Mouse (Mus musculus) mature B cell (primary cell): Measurements from ENCODE around the gene Msrb3.

Experiments used
- in situ Hi-C: fragments of 300-500 bp; cut with MboI; formaldehyde crosslinking; loops from 2 replicates; pipeline ENCODE4 v1.14.3; 2019

The Msrb3 gene

GRCm38 (mm10) chr10:120898785-120899762 is at the start of gene Msrb3:
Gene Msrb3, minus strand, starts transcription at chr10:120899101.
- in situ Hi-C loops = loop anchor here (10.0 kb wide), 1 partner anchor 76 kb away; the partner anchor contains the start of gene Lemd3

GRCm38 (mm10) chr10:120948461-120948860 is 49.6 kb upstream of the Msrb3 start:
- in situ Hi-C loops = no loop called here

GRCm38 (mm10) chr10:120947842-120948241 is 48.9 kb upstream of the Msrb3 start:
- in situ Hi-C loops = no loop called here

DNA sequence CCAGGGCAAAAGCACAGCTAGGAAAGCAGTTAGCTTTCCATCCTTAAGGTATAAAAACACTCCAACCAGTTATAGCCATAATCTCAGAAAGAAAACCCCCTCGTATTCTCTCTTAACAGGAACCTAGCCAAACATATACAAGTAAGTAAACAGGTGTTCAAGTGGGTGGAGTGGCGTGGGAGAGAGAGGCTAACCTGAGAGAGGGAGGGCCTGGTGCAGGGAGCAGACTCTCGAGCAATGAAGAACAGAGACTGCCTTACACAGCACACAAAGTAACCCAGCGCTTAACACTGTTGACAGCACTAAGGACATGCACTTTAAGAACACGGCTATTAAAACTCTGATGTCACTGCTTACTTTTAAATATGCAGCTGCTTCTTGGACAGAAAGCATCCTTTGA is 47.9 kb upstream of the Msrb3 start:
- in situ Hi-C loops = no loop called here

DNA sequence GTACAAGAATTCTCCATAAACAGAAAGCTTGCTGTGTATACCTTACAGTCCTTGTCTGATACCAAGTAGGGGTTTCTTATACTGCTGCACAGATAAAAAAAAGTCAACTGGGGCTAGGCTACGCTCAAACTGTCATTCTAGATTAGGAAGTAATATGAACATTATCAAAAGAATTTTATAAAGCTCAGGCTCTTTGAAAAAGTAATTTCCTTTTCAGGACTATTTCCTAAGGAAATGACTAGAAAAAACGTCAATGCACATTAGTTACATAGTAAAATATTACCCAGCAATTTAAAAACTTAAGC is 40.0 kb upstream of the Msrb3 start:
- in situ Hi-C loops = no loop called here

- in situ Hi-C loops = no loop called here
These were observed 39.4 kb upstream of the Msrb3 start for GRCm38 (mm10) chr10:120938077-120938903.

- in situ Hi-C loops = no loop called here
These were observed 30.6 kb upstream of the Msrb3 start for GRCm38 (mm10) chr10:120929536-120929935.

DNA sequence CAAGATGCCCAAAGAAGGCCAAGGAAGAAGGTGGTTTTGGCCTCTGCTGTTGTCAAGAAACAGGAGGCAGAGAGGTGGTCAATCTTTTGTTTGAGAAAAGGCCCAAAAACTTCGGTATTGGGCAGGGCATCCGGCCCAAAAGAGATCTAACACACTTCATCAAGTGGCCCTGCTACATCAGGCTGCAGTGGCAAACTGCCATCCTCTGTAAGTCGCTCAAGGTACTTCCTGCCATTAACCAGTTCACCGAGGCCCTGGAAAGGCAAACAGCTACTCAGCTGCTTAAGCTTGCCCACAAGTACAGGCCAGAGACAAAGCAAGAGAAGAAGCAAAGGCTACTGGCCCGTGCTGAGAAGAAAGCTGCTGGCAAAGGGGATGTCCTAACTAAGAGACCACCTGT is 29.3 kb upstream of the Msrb3 start:
- in situ Hi-C loops = no loop called here

DNA sequence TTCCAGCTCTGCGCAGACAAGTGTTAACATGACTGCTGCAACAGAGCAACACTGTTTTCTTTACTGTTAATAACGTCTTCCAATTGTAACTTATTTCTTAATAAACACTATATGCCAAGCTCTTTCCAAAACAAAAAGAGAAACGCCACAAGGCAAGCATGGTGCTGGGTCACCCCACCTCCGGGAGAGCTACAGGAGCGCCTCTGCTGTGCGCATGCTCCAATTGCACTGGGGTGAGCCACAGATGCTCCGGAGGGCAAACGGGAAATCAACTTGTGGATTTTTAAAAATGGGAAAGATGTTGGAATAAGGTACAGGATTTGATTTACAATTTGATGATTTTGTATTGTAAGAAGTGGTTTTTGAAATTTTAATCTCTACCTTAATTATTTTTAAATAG is 27.3 kb upstream of the Msrb3 start:
- in situ Hi-C loops = no loop called here

- in situ Hi-C loops = no loop called here
These were observed 22.6 kb upstream of the Msrb3 start for GRCm38 (mm10) chr10:120921501-120921900.

GRCm38 (mm10) chr10:120920604-120921003 is 21.7 kb upstream of the Msrb3 start:
- in situ Hi-C loops = no loop called here

DNA sequence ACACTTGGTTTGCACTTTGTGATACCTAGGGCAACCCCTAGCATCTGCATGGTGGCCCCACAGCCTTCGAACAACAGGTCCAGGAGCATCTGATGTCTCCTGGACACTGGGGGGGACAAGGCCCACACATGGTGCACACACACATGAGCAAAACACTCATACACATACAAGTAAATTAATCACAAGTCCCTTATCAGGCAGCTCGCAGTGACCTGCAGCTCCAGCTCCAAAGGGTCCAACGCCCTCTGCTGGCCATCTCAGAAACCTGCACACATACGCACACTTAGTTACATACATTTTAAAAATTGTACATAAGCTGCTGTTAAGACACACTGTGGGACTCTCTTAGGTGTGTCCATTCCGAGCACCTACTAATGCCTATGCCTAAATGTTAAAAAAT is 17.3 kb upstream of the Msrb3 start:
- in situ Hi-C loops = no loop called here

GRCm38 (mm10) chr10:120914948-120915631 is 16.2 kb upstream of the Msrb3 start:
- in situ Hi-C loops = no loop called here

DNA sequence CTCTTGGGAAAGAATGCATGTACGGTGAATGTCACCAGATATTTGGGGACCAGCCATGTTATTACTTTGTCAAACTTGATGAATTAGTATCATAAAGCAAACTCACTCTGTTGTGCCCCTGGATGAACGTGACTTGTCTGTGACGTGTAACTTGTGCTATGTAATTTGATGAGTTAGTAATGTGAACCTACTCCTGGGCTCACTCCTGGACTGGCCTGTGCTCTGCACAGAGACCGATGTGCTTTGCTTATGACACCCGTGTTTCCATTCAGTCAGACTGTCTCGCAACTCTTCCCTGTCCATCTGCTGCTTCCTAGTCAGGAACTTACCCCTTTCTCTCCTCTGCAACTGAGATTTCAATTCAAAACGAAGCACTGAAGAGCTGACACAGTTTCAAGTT is 15.4 kb upstream of the Msrb3 start:
- in situ Hi-C loops = no loop called here

- in situ Hi-C loops = no loop called here
These were observed 14.9 kb upstream of the Msrb3 start for GRCm38 (mm10) chr10:120913796-120914195.

DNA sequence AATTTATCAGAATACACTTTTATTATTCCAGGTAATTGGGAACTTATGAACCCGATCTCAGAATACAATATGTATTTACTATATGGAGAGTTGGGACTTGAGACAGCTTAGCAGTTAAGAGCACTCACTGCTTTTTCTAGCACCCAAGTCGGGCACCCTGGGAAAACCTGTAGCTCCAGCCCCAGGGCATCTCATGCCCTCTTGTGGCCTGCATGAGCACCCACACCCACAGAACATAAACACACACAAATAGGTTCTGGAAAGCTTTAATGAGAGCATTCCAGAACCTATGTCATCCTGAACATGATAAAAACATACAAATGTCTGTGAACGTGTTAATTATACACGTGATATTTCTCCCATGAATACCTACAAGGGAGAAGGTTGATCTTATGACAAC is 13.1 kb upstream of the Msrb3 start:
- in situ Hi-C loops = no loop called here

GRCm38 (mm10) chr10:120908776-120909574 is 10.1 kb upstream of the Msrb3 start:
- in situ Hi-C loops = no loop called here

DNA sequence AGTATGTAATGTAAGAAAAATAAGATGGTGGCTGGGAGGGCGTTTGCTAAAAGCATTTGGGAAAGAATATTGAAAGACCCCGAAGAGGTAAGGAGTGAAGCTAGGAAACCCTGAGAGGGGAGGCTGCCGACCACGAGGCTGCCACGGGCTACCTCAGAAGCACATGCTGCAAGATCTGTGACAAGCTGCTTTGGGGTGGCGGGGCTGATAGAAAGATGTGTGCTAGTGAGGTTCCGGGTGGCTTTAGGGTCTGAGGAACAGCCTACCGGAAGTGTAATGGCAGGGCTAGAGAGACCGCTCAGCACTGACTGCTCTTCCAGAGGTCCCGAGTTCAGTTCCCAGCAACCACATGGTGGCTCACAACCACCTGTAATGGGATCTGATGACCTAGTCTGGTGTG is 5.8 kb upstream of the Msrb3 start:
- in situ Hi-C loops = no loop called here

GRCm38 (mm10) chr10:120903843-120904468 is 5.1 kb upstream of the Msrb3 start:
- in situ Hi-C loops = no loop called here

- in situ Hi-C loops = no loop called here
These were observed 2.8 kb upstream of the Msrb3 start for GRCm38 (mm10) chr10:120901746-120902145.

GRCm38 (mm10) chr10:120900096-120900495 is 1.2 kb upstream of the Msrb3 start:
- in situ Hi-C loops = no loop called here
